Mouse (Mus musculus) bone marrow, adult 2 months (tissue): ENCODE results near the gene Chchd10.

Experiments
- CTCF ChIP-seq: fragments of 200-500 bp; IDR thresholded peaks from 2 replicates; pipeline ENCODE4 v1.5.1; 2011; ENCODE audit warnings: low read length, control low read depth; ENCODE audit not compliant: control insufficient read depth, insufficient read depth
- POLR2A ChIP-seq: fragments of 200-500 bp; IDR thresholded peaks from 2 replicates; pipeline ENCODE4 v1.6.1; 2011; ENCODE audit warnings: low read depth, mild to moderate bottlenecking, control low read depth, low read length, borderline replicate concordance; ENCODE audit not compliant: control insufficient read depth

- no peak for TF ChIP-seq POLR2A
- no peak for TF ChIP-seq CTCF
Observed at GRCm38 (mm10) chr10:75913013-75913589, 19.8 kb upstream of the Chchd10 start.
